Mouse (Mus musculus): ENCODE data around the gene Slc22a18.
A peak's percentile ranks its signal among the peaks of the same experiment; 100 is the strongest.

Gene Slc22a18

GRCm38 (mm10) chr7:143473347-143474101 is at the start of gene Slc22a18:
Slc22a18 (plus strand) TSS chr7:143473736.
- DNase-seq (ENCODE audit: low spot score in 2 of 2) = no peak

- DNase-seq (ENCODE audit: low spot score in 2 of 2) = no peak
These were observed 45.3 kb upstream of the Slc22a18 start for GRCm38 (mm10) chr7:143428142-143428813.

- no peak for DNase-seq (ENCODE audit: low spot score in 2 of 2)
These were observed 44.6 kb upstream of the Slc22a18 start for GRCm38 (mm10) chr7:143428814-143429499.

- no peak for DNase-seq (ENCODE audit: low spot score in 2 of 2)
These were observed 40.9 kb upstream of the Slc22a18 start for GRCm38 (mm10) chr7:143432631-143433030.

GRCm38 (mm10) chr7:143433331-143433730 is 40.2 kb upstream of the Slc22a18 start:
- peak in 1 of 2 experiments; percentile 33 for DNase-seq (ENCODE audit: low spot score in 2 of 2)

- DNase-seq (ENCODE audit: low spot score in 2 of 2) = no peak
These were observed 36.2 kb upstream of the Slc22a18 start for GRCm38 (mm10) chr7:143437231-143437893.

- DNase-seq (ENCODE audit: low spot score in 2 of 2) = no peak
These were observed 35.5 kb upstream of the Slc22a18 start for GRCm38 (mm10) chr7:143437894-143438581.

- no peak for DNase-seq (ENCODE audit: low spot score in 2 of 2)
These were observed 34.6 kb upstream of the Slc22a18 start for GRCm38 (mm10) chr7:143438965-143439364.

- DNase-seq (ENCODE audit: low spot score in 2 of 2) = no peak
These were observed 29.0 kb upstream of the Slc22a18 start for GRCm38 (mm10) chr7:143444580-143444954.

GRCm38 (mm10) chr7:143444955-143445648 is 28.4 kb upstream of the Slc22a18 start:
- no peak for DNase-seq (ENCODE audit: low spot score in 2 of 2)

GRCm38 (mm10) chr7:143445651-143446460 is 27.7 kb upstream of the Slc22a18 start:
- DNase-seq (ENCODE audit: low spot score in 2 of 2) = no peak

- DNase-seq (ENCODE audit: low spot score in 2 of 2) = no peak
These were observed 26.4 kb upstream of the Slc22a18 start for GRCm38 (mm10) chr7:143447130-143447529.

- DNase-seq (ENCODE audit: low spot score in 2 of 2) = no peak
These were observed 14.6 kb upstream of the Slc22a18 start for GRCm38 (mm10) chr7:143458963-143459331.

- no peak for DNase-seq (ENCODE audit: low spot score in 2 of 2)
These were observed 14.0 kb upstream of the Slc22a18 start for GRCm38 (mm10) chr7:143459332-143460211.

GRCm38 (mm10) chr7:143460217-143460834 is 13.2 kb upstream of the Slc22a18 start:
- no peak for DNase-seq (ENCODE audit: low spot score in 2 of 2)

GRCm38 (mm10) chr7:143460874-143461273 is 12.7 kb upstream of the Slc22a18 start, which contains the start of gene Cdkn1c:
Cdkn1c (minus strand) TSS chr7:143461050.
- DNase-seq (ENCODE audit: low spot score in 2 of 2) = peak; percentile 55 to 82

- no peak for DNase-seq (ENCODE audit: low spot score in 2 of 2)
These were observed 12.2 kb upstream of the Slc22a18 start for GRCm38 (mm10) chr7:143461294-143461870.

GRCm38 (mm10) chr7:143461920-143462319 is 11.6 kb upstream of the Slc22a18 start:
- no peak for DNase-seq (ENCODE audit: low spot score in 2 of 2)
